Mouse (Mus musculus): ENCODE results near the gene Olfr374. TPM values are rescaled to one million over a fixed set of nuclear protein-coding genes. Genes with fewer than 3 reads are reported as not detected.

Gene Olfr374
- total and polyA plus RNA-seq, 2 experiments: not detected

GRCm38 (mm10) chr8:72147266-72147665 is 40.4 kb downstream of the Olfr374 start:
- Histone ChIP-seq H3K9ac (ENCODE audit: low read depth, low read length) (no peak overlapping the region), H3K27ac (replicated peaks; ENCODE audit: insufficient read depth, low read depth, low read length) (no peak overlapping the region), H3K36me3 (ENCODE audit: control insufficient read depth, insufficient read depth, low read length) (peaks cover 30% of the 10 kb centered on the region), H3K4me1 (ENCODE audit: control insufficient read depth, insufficient read depth, low read length) (peaks cover 9% of the 10 kb centered on the region), H3K4me3 (ENCODE audit: insufficient read depth, low read depth, low read length) (no peak overlapping the region), H3K27me3 (ENCODE audit: control insufficient read depth, insufficient read depth, low read length) (no peaks in the 10 kb centered on the region), H3K79me2 (ENCODE audit: control insufficient read depth, insufficient read depth, low read length) (no peaks in the 10 kb centered on the region)
- DNase-seq (ENCODE audit: extremely low read depth, low read depth, low spot score): no peak
- TF ChIP-seq CTCF (IDR thresholded peaks at IDR 0.05; ENCODE audit: low read depth, low read length) (no peak), POLR2A (IDR thresholded peaks at IDR 0.05; ENCODE audit: extremely low read depth, insufficient read depth, low read length) (no peak)
- 85% methylated on average over 2 of the region's 2 CpGs for WGBS

- DNase-seq (ENCODE audit: extremely low read depth, low read depth, low spot score): no peak
- Histone ChIP-seq H3K4me3 (ENCODE audit: insufficient read depth, low read depth, low read length) (no peak overlapping the region), H3K27ac (replicated peaks; ENCODE audit: insufficient read depth, low read depth, low read length) (no peak overlapping the region), H3K4me1 (ENCODE audit: control insufficient read depth, insufficient read depth, low read length) (peaks cover 11% of the 10 kb centered on the region), H3K79me2 (ENCODE audit: control insufficient read depth, insufficient read depth, low read length) (no peaks in the 10 kb centered on the region), H3K9ac (ENCODE audit: low read depth, low read length) (no peak overlapping the region), H3K27me3 (ENCODE audit: control insufficient read depth, insufficient read depth, low read length) (no peaks in the 10 kb centered on the region), H3K36me3 (ENCODE audit: control insufficient read depth, insufficient read depth, low read length) (peaks cover 27% of the 10 kb centered on the region)
- TF ChIP-seq POLR2A (IDR thresholded peaks at IDR 0.05; ENCODE audit: extremely low read depth, insufficient read depth, low read length) (no peak), CTCF (IDR thresholded peaks at IDR 0.05; ENCODE audit: low read depth, low read length) (no peak)
- 68% methylated on average over 1 of the region's 1 CpGs for WGBS
Observed at GRCm38 (mm10) chr8:72149056-72149455, 42.2 kb downstream of the Olfr374 start.

- TF ChIP-seq CTCF (IDR thresholded peaks at IDR 0.05; ENCODE audit: low read depth, low read length): no peak
- no peak for TF ChIP-seq POLR2A (IDR thresholded peaks at IDR 0.05; ENCODE audit: extremely low read depth, insufficient read depth, low read length)
Observed at GRCm38 (mm10) chr8:72151418-72152078, 44.7 kb downstream of the Olfr374 start.

GRCm38 (mm10) chr8:72153382-72153781 is 46.5 kb downstream of the Olfr374 start:
- Histone ChIP-seq H3K4me3 (ENCODE audit: insufficient read depth, low read depth, low read length) (no peak overlapping the region), H3K9ac (ENCODE audit: low read depth, low read length) (no peak overlapping the region), H3K27me3 (ENCODE audit: control insufficient read depth, insufficient read depth, low read length) (no peaks in the 10 kb centered on the region), H3K36me3 (ENCODE audit: control insufficient read depth, insufficient read depth, low read length) (peaks cover 16% of the 10 kb centered on the region), H3K4me1 (ENCODE audit: control insufficient read depth, insufficient read depth, low read length) (peaks cover 3% of the 10 kb centered on the region; the same call in 1 of the 2 replicates), H3K79me2 (ENCODE audit: control insufficient read depth, insufficient read depth, low read length) (peaks cover 3% of the 10 kb centered on the region; the same call in 1 of the 2 replicates), H3K27ac (replicated peaks; ENCODE audit: insufficient read depth, low read depth, low read length) (no peak overlapping the region)
- DNase-seq (ENCODE audit: extremely low read depth, low read depth, low spot score): no peak
- TF ChIP-seq CTCF (IDR thresholded peaks at IDR 0.05; ENCODE audit: low read depth, low read length) (no peak), POLR2A (IDR thresholded peaks at IDR 0.05; ENCODE audit: extremely low read depth, insufficient read depth, low read length) (no peak)

More at GRCm38 (mm10) chr8:72151418-72152078, 44.7 kb downstream of the Olfr374 start:
- Histone ChIP-seq H3K27me3 (ENCODE audit: control insufficient read depth, insufficient read depth, low read length) (no peaks in the 10 kb centered on the region), H3K4me3 (ENCODE audit: insufficient read depth, low read depth, low read length) (no peak overlapping the region), H3K27ac (replicated peaks; ENCODE audit: insufficient read depth, low read depth, low read length) (no peak overlapping the region), H3K79me2 (ENCODE audit: control insufficient read depth, insufficient read depth, low read length) (no peaks in the 10 kb centered on the region), H3K4me1 (ENCODE audit: control insufficient read depth, insufficient read depth, low read length) (peaks cover 5% of the 10 kb centered on the region; the same call in 1 of the 2 replicates), H3K36me3 (ENCODE audit: control insufficient read depth, insufficient read depth, low read length) (peaks cover 24% of the 10 kb centered on the region), H3K9ac (ENCODE audit: low read depth, low read length) (no peak overlapping the region)
- 77% methylated on average over 3 of the region's 3 CpGs for WGBS
- DNase-seq (ENCODE audit: extremely low read depth, low read depth, low spot score): no peak

GRCm38 (mm10) chr8:72158096-72158495 is 51.3 kb downstream of the Olfr374 start:
- no peaks in the 10 kb centered on the region for H3K27me3 ChIP-seq (ENCODE audit: control insufficient read depth, insufficient read depth, low read length)
- peaks cover 13% of the 10 kb centered on the region for H3K4me1 ChIP-seq (ENCODE audit: control insufficient read depth, insufficient read depth, low read length)
- TF ChIP-seq POLR2A (IDR thresholded peaks at IDR 0.05; ENCODE audit: extremely low read depth, insufficient read depth, low read length): no peak
- H3K27ac ChIP-seq (replicated peaks; ENCODE audit: insufficient read depth, low read depth, low read length): no peak overlapping the region
- DNase-seq (ENCODE audit: extremely low read depth, low read depth, low spot score): no peak
- no peaks in the 10 kb centered on the region; the same call in 1 of the 2 replicates for H3K36me3 ChIP-seq (ENCODE audit: control insufficient read depth, insufficient read depth, low read length)
- H3K79me2 ChIP-seq (ENCODE audit: control insufficient read depth, insufficient read depth, low read length): peaks cover 22% of the 10 kb centered on the region; the same call in 1 of the 2 replicates
- H3K9ac ChIP-seq (ENCODE audit: low read depth, low read length): no peak overlapping the region
- 88% methylated on average over 2 of the region's 2 CpGs for WGBS
- H3K4me3 ChIP-seq (ENCODE audit: insufficient read depth, low read depth, low read length): no peak overlapping the region

GRCm38 (mm10) chr8:72158726-72159125 is 51.9 kb downstream of the Olfr374 start:
- peaks cover 22% of the 10 kb centered on the region; the same call in 1 of the 2 replicates for H3K79me2 ChIP-seq (ENCODE audit: control insufficient read depth, insufficient read depth, low read length)
- peaks cover 13% of the 10 kb centered on the region for H3K4me1 ChIP-seq (ENCODE audit: control insufficient read depth, insufficient read depth, low read length)
- no peak overlapping the region for H3K4me3 ChIP-seq (ENCODE audit: insufficient read depth, low read depth, low read length)
- no peak for DNase-seq (ENCODE audit: extremely low read depth, low read depth, low spot score)
- whole genome bisulfite sequencing: 74% methylated on average over 3 of the region's 3 CpGs
- TF ChIP-seq POLR2A (IDR thresholded peaks at IDR 0.05; ENCODE audit: extremely low read depth, insufficient read depth, low read length): no peak
- TF ChIP-seq CTCF (IDR thresholded peaks at IDR 0.05; ENCODE audit: low read depth, low read length): no peak
- H3K27ac ChIP-seq (replicated peaks; ENCODE audit: insufficient read depth, low read depth, low read length): no peak overlapping the region
- no peak overlapping the region for H3K9ac ChIP-seq (ENCODE audit: low read depth, low read length)
- H3K36me3 ChIP-seq (ENCODE audit: control insufficient read depth, insufficient read depth, low read length): no peaks in the 10 kb centered on the region; the same call in 1 of the 2 replicates
- H3K27me3 ChIP-seq (ENCODE audit: control insufficient read depth, insufficient read depth, low read length): no peaks in the 10 kb centered on the region

Data from liver, adult 2 months (tissue).